Mouse (Mus musculus) myocyte (in vitro differentiated cells): ENCODE measurements around the gene Hnrnpl. TPM values are rescaled to one million over a fixed set of nuclear protein-coding genes. Genes with fewer than 3 reads are reported as not detected.

Experiments
- H3K27me3 ChIP-seq: one replicate; pipeline ENCODE4 v1.6.1; 2011; ENCODE audit not compliant: control insufficient read depth, insufficient read depth, insufficient read length
- H3K36me3 ChIP-seq: one replicate; pipeline ENCODE4 v1.6.1; 2011; ENCODE audit not compliant: control insufficient read depth, insufficient read depth
- H3K4me2 ChIP-seq: one replicate; pipeline ENCODE4 v1.6.1; 2011; ENCODE audit warnings: low read depth, control low read depth
- H3K4me3 ChIP-seq: one replicate; pipeline ENCODE4 v1.5.1; 2011; ENCODE audit warnings: mild to moderate bottlenecking, control low read depth, moderate library complexity
- H3K79me2 ChIP-seq: one replicate; pipeline ENCODE4 v1.6.1; 2011; ENCODE audit not compliant: control insufficient read depth, insufficient read depth
- H3ac ChIP-seq: one replicate; pipeline ENCODE4 v1.6.1; 2011; ENCODE audit not compliant: control insufficient read depth, insufficient read length
- CEBPB ChIP-seq: IDR thresholded peaks from 2 replicates; pipeline ENCODE4 v1.6.1; 2011; ENCODE audit warnings: mild to moderate bottlenecking, moderate library complexity; ENCODE audit not compliant: poor library complexity, insufficient read depth, severe bottlenecking
- E2F4 ChIP-seq: IDR thresholded peaks from one replicate; pipeline ENCODE4 v1.6.1; 2011; ENCODE audit warnings: mild to moderate bottlenecking, control low read depth, moderate library complexity; ENCODE audit not compliant: insufficient read depth
- MAX ChIP-seq: IDR thresholded peaks from one replicate; pipeline ENCODE4 v1.6.1; 2011; ENCODE audit warnings: low read depth, mild to moderate bottlenecking, control low read depth
- MYOD1 ChIP-seq, 3 experiments: IDR thresholded peaks; one replicate each; pipeline ENCODE4 v1.6.1; 2011; ENCODE audit warnings: control low read depth in 2 of 3, low read depth in 2 of 3, mild to moderate bottlenecking in 2 of 3, moderate library complexity in 1 of 3; ENCODE audit not compliant: insufficient read length in 2 of 3, control insufficient read depth in 1 of 3
- MYOG ChIP-seq, 3 experiments: IDR thresholded peaks; one replicate each; pipeline ENCODE4 v1.6.1; 2011; ENCODE audit warnings: control low read depth in 2 of 3, low read depth in 2 of 3, mild to moderate bottlenecking in 2 of 3; ENCODE audit not compliant: insufficient read length in 2 of 3, control insufficient read depth in 1 of 3, insufficient read depth in 1 of 3
- POLR2A ChIP-seq: IDR thresholded peaks from one replicate; pipeline ENCODE4 v1.6.1; 2011; ENCODE audit warnings: low read depth, mild to moderate bottlenecking, control low read depth, moderate library complexity; ENCODE audit not compliant: insufficient read length
- POLR2AphosphoS2 ChIP-seq: IDR thresholded peaks from one replicate; pipeline ENCODE4 v1.6.1; 2011; ENCODE audit warnings: low read depth, control low read depth; ENCODE audit not compliant: insufficient read length
- REST ChIP-seq: IDR thresholded peaks from one replicate; pipeline ENCODE4 v1.6.1; 2011; ENCODE audit warnings: mild to moderate bottlenecking, control low read depth, moderate library complexity; ENCODE audit not compliant: insufficient read depth, insufficient read length
- SRF ChIP-seq: IDR thresholded peaks from one replicate; pipeline ENCODE4 v1.6.1; 2011; ENCODE audit warnings: low read depth; ENCODE audit not compliant: control insufficient read depth, insufficient read length
- TCF12 ChIP-seq: IDR thresholded peaks from one replicate; pipeline ENCODE4 v1.6.1; 2011; ENCODE audit warnings: mild to moderate bottlenecking, control low read depth; ENCODE audit not compliant: poor library complexity, insufficient read depth, severe bottlenecking
- TCF3 ChIP-seq: IDR thresholded peaks from one replicate; pipeline ENCODE4 v1.6.1; 2011; ENCODE audit warnings: low read depth, control low read depth; ENCODE audit not compliant: insufficient read length
- USF1 ChIP-seq: IDR thresholded peaks from one replicate; pipeline ENCODE4 v1.6.1; 2011; ENCODE audit warnings: low read depth, mild to moderate bottlenecking, control low read depth, moderate library complexity
- polyA plus RNA-seq: library from polyadenylated mRNA; unstranded; fragments of >200 nt; fragmentation: generic; extraction: Trizol; gene quantifications from one replicate; pipeline ENCODE4 v1.2.1, GENCODE M21; 2012; ENCODE audit warnings: missing spikeins

Gene Hnrnpl
- polyA plus RNA-seq, 1 experiment: 230 TPM

DNA sequence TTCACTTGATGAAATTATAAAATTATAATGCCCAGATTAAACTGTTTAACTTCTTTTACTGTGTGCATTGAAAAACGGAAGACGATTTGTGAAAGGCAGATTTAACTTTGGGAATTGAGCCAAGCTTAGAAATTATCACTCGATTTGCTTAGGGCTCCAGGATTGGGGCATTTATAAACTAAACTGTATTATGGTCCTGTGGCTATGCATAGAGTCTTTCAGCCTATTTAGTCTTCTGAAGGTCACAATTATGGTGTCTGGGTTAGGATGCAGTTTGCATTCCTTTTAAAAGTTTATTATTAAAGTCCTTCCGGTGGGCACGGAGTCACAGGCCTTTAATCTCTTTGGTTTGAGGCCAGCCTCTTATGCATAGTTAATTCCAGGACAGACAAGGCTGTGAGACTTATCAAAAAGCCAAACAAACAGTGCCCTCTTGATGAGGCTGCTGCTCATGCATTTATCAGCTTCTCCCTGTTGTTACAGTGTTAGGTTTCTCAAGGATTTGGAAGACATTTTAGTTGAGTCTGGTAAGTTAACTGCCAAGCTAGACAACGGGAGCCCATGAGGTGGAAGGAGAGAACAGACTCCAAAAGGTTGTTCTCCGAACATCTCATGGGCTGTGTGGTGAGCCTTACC is 3.4 kb downstream of the Hnrnpl start:
- Histone ChIP-seq H3K79me2 (peaks cover 55% of the 10 kb centered on the region), H3K4me2 (peak overlapping the region; percentile 93), H3K36me3 (peaks cover 43% of the 10 kb centered on the region), H3K4me3 (peak overlapping the region; percentile 67), H3K27me3 (no peaks in the 10 kb centered on the region), H3ac (peak overlapping the region; percentile 12)
- TF ChIP-seq MYOG (IDR thresholded peaks at IDR 0.05; ENCODE audit: control insufficient read depth in 1 of 3, insufficient read depth in 1 of 3, insufficient read length in 2 of 3, low read depth in 2 of 3): no peak
- TF ChIP-seq TCF3: no peak
- no peak for TF ChIP-seq POLR2AphosphoS2
- TF ChIP-seq POLR2A: no peak
- TF ChIP-seq CEBPB: no peak
- no peak for TF ChIP-seq SRF
- TF ChIP-seq MAX: no peak
- no peak for TF ChIP-seq REST
- no peak for TF ChIP-seq MYOD1 (IDR thresholded peaks at IDR 0.05; ENCODE audit: control insufficient read depth in 1 of 3, insufficient read length in 2 of 3, low read depth in 2 of 3)
- no peak for TF ChIP-seq USF1
- TF ChIP-seq E2F4: no peak

DNA sequence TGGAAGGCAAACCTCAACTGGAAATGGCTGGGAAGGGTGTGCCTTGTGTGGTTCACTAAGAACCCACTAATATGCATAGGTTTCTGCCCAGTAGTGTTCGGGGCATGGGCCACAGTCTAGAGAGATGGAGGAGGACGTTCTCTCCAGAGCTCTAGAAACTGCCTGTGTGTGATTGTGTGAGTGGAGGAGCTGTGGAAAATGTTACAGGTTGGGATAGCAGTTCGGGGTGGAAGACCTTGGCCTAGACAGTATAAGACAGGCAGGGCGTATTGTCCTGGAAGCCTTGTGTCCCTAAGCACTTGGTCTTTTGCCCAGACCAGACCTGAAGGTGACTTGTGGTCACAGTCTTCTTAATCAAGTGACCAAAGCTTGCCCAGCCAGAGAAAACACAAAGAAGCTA is 4.1 kb downstream of the Hnrnpl start:
- Histone ChIP-seq H3ac (peak overlapping the region; percentile 12), H3K79me2 (peaks cover 62% of the 10 kb centered on the region), H3K36me3 (peaks cover 50% of the 10 kb centered on the region), H3K4me2 (peak overlapping the region; percentile 93), H3K27me3 (no peaks in the 10 kb centered on the region), H3K4me3 (peak overlapping the region; percentile 67)
- TF ChIP-seq USF1: no peak
- TF ChIP-seq POLR2AphosphoS2: peak; percentile 71

DNA sequence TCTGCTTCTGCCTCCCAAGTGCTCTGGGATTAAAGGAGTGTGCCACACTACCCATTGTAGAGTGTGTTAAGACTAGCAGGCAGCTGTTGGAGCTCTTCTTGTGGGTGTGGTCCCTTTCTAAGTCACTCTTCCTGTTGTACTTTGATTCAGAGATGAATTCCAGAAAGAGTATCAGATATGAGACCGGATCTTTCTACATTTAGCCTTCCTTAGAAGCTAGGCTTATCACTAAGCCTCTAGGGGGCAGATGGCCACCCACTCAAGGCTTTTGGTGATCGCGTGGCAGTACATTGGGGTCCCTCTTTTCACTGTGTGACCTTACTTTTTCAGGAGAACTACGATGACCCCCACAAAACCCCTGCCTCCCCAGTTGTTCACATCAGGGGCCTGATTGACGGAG is 4.6 kb downstream of the Hnrnpl start:
- Histone ChIP-seq H3K36me3 (peaks cover 55% of the 10 kb centered on the region), H3ac (no peak overlapping the region), H3K79me2 (peaks cover 67% of the 10 kb centered on the region), H3K4me3 (peak overlapping the region; percentile 67), H3K4me2 (peak overlapping the region; percentile 93), H3K27me3 (no peaks in the 10 kb centered on the region)
- no peak for TF ChIP-seq SRF
- TF ChIP-seq MYOD1 (IDR thresholded peaks at IDR 0.05; ENCODE audit: control insufficient read depth in 1 of 3, insufficient read length in 2 of 3, low read depth in 2 of 3): peak in 2 of 3 experiments; percentile 30 to 65
- TF ChIP-seq MYOG (IDR thresholded peaks at IDR 0.05; ENCODE audit: control insufficient read depth in 1 of 3, insufficient read depth in 1 of 3, insufficient read length in 2 of 3, low read depth in 2 of 3): peak in 1 of 3 experiments; percentile 31

DNA sequence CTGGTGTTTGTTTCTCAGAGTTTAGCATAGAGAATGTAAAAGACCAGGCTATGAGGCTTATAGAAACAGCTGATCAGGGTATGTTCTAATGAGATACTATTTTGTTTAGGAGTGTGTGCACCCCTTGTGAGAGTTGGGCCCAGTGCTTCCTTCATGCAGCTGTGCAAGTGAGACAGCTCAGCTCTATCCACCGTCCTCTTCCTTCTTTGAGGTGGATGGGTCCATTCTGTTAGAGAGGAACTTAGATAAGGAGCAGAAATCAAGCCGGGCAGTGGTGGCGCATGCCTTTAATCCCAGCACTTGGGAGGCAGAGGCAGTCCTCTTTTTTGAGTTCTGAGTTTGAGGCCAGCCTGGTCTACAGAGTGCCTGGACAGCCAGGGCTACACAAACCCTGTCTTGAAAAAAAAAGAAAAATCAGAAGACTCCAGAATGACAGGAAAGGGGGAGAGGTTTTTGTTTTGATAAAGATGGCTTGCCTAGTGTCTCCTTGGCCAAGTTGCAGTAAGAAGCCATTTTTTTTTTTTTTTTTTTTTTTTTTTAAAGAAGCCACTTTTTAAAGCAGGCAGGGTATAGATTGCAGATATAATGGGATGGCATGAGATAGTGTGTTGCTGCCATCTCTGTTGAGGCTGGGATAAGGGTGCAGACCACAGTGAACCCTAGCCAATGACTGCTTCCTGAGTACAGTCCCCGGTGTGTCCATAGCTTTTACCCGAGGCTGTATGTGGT is 6.1 kb downstream of the Hnrnpl start:
- Histone ChIP-seq H3K4me2 (no peak overlapping the region), H3K36me3 (peaks cover 61% of the 10 kb centered on the region), H3K4me3 (no peak overlapping the region), H3K27me3 (no peaks in the 10 kb centered on the region), H3K79me2 (peaks cover 70% of the 10 kb centered on the region), H3ac (no peak overlapping the region)
- peak; percentile 20 for TF ChIP-seq POLR2AphosphoS2
- TF ChIP-seq TCF12: no peak

DNA sequence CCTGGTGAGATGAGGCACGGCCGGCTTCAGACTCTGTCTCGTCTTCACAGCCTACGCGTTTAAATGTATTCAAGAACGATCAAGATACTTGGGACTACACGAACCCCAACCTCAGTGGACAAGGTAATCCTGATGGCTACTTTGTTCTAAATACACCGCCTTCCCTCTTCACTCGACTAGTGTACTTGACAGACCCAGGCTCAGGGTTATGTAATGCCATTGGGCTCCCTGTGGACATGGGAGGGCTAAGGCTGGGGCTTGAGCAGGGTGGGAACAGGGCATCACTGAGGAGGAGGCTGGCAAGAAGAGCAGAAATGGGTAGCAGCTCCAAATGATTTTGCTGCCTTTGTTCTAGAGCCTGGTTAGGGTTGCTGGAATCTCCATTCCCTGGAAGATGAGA is 6.9 kb downstream of the Hnrnpl start:
- no peak for TF ChIP-seq MAX
- peak; percentile 18 for TF ChIP-seq POLR2AphosphoS2
- peaks cover 69% of the 10 kb centered on the region for H3K36me3 ChIP-seq

DNA sequence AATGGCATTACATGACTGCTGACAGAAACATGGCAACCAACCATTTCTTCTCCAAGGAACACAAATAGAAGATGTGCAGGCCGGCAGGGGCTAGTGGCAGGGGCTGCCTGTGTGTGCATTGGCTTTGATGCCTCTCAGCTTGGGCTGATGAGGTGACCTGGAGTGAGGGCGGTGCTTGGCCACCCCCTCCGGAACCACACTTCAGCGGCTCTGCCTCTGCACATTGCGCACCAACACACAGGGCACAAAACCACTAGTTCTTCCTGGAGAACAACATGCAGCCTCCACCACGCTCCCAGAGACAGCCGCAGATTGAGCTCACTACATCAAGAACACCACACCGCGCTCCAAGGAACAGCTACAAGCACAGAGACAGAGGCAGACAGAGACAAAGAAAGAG is 7.9 kb downstream of the Hnrnpl start:
- TF ChIP-seq MYOG (IDR thresholded peaks at IDR 0.05; ENCODE audit: control insufficient read depth in 1 of 3, insufficient read depth in 1 of 3, insufficient read length in 2 of 3, low read depth in 2 of 3) (no peak), TCF12 (no peak), TCF3 (no peak), MAX (no peak), USF1 (no peak), E2F4 (no peak), MYOD1 (IDR thresholded peaks at IDR 0.05; ENCODE audit: control insufficient read depth in 1 of 3, insufficient read length in 2 of 3, low read depth in 2 of 3) (no peak), SRF (no peak), POLR2A (peak; percentile 29), REST (no peak), POLR2AphosphoS2 (peak; percentile 78), CEBPB (no peak)
- no peak overlapping the region for H3ac ChIP-seq

More for the DNA sequence above, 6.9 kb downstream of the Hnrnpl start:
- Histone ChIP-seq H3K27me3 (no peaks in the 10 kb centered on the region), H3ac (no peak overlapping the region), H3K79me2 (peaks cover 72% of the 10 kb centered on the region), H3K4me2 (no peak overlapping the region), H3K4me3 (no peak overlapping the region)

More for the DNA sequence above, 7.9 kb downstream of the Hnrnpl start:
- no peak overlapping the region for H3K4me2 ChIP-seq
- H3K36me3 ChIP-seq: peaks cover 74% of the 10 kb centered on the region
- peaks cover 72% of the 10 kb centered on the region for H3K79me2 ChIP-seq
- no peak overlapping the region for H3K4me3 ChIP-seq
- H3K27me3 ChIP-seq: no peaks in the 10 kb centered on the region
